Mouse (Mus musculus): ENCODE results near the gene Fut2. TPM values are rescaled to one million over a fixed set of nuclear protein-coding genes. Genes with fewer than 3 reads are reported as not detected.
A peak's percentile ranks its signal among the peaks of the same experiment; 100 is the strongest.

The Fut2 gene
- polyA plus RNA-seq, 1 experiment from 2014 or later: not detected

GRCm38 (mm10) chr7:45712022-45712757 lies 46.0 kb upstream of the Fut2 start:
- ATAC-seq: peak; percentile 16
- peak overlapping the region; percentile 88 for H3K27ac ChIP-seq (ENCODE audit: low read depth)
- no peak overlapping the region for H3K4me2 ChIP-seq (ENCODE audit: low read depth, low read length)

GRCm38 (mm10) chr7:45711316-45712021 lies 45.3 kb upstream of the Fut2 start:
- no peak overlapping the region for H3K27ac ChIP-seq (ENCODE audit: low read depth)
- DNase-seq (no peak), ATAC-seq (no peak)
- H3K4me1 ChIP-seq (ENCODE audit: insufficient read depth): peaks cover 51% of the 10 kb centered on the region
- no peak for TF ChIP-seq EP300 (IDR thresholded peaks at IDR 0.05; ENCODE audit: low read depth)
- no peak for TF ChIP-seq CTCF (IDR thresholded peaks at IDR 0.05; ENCODE audit: low read depth)
- WGBS (ENCODE audit: insufficient replicate concordance): 89% methylated on average over 24 of the region's 24 CpGs
- H3K36me3 ChIP-seq (replicated peaks; ENCODE audit: insufficient read depth, low read length): peaks cover 36% of the 10 kb centered on the region
- no peaks in the 10 kb centered on the region for H3K9me3 ChIP-seq (ENCODE audit: low read length)
- no peak overlapping the region for H3K4me3 ChIP-seq (ENCODE audit: low read depth, low read length)
- H3K9ac ChIP-seq (replicated peaks): no peak overlapping the region
- H3K27me3 ChIP-seq (ENCODE audit: insufficient read depth, low read length): no peaks in the 10 kb centered on the region
- no peak overlapping the region for H3K4me2 ChIP-seq (ENCODE audit: low read depth, low read length)

More at GRCm38 (mm10) chr7:45712022-45712757, 46.0 kb upstream of the Fut2 start:
- Histone ChIP-seq H3K9me3 (ENCODE audit: low read length) (no peaks in the 10 kb centered on the region), H3K9ac (replicated peaks) (no peak overlapping the region), H3K4me3 (ENCODE audit: low read depth, low read length) (no peak overlapping the region), H3K36me3 (replicated peaks; ENCODE audit: insufficient read depth, low read length) (peaks cover 36% of the 10 kb centered on the region), H3K27me3 (ENCODE audit: insufficient read depth, low read length) (no peaks in the 10 kb centered on the region), H3K4me1 (ENCODE audit: insufficient read depth) (peaks cover 51% of the 10 kb centered on the region)
- WGBS (ENCODE audit: insufficient replicate concordance): 85% methylated on average over 21 of the region's 21 CpGs
- TF ChIP-seq CTCF (IDR thresholded peaks at IDR 0.05; ENCODE audit: low read depth) (no peak), EP300 (IDR thresholded peaks at IDR 0.05; ENCODE audit: low read depth) (no peak)
- peak; percentile 80 for DNase-seq

GRCm38 (mm10) chr7:45710477-45711191 lies 44.4 kb upstream of the Fut2 start:
- no peaks in the 10 kb centered on the region for H3K27me3 ChIP-seq (ENCODE audit: insufficient read depth, low read length)
- no peak overlapping the region for H3K4me2 ChIP-seq (ENCODE audit: low read depth, low read length)
- TF ChIP-seq EP300 (IDR thresholded peaks at IDR 0.05; ENCODE audit: low read depth): no peak
- TF ChIP-seq CTCF (IDR thresholded peaks at IDR 0.05; ENCODE audit: low read depth): no peak
- H3K27ac ChIP-seq (ENCODE audit: low read depth): no peak overlapping the region
- peaks cover 53% of the 10 kb centered on the region for H3K4me1 ChIP-seq (ENCODE audit: insufficient read depth)
- no peak overlapping the region for H3K4me3 ChIP-seq (ENCODE audit: low read depth, low read length)
- ATAC-seq: no peak
- H3K9ac ChIP-seq (replicated peaks): no peak overlapping the region
- DNase-seq: no peak
- H3K9me3 ChIP-seq (ENCODE audit: low read length): no peaks in the 10 kb centered on the region
- H3K36me3 ChIP-seq (replicated peaks; ENCODE audit: insufficient read depth, low read length): peaks cover 36% of the 10 kb centered on the region
- 88% methylated on average over 20 of the region's 20 CpGs for WGBS (ENCODE audit: insufficient replicate concordance)

GRCm38 (mm10) chr7:45709677-45710355 lies 43.6 kb upstream of the Fut2 start:
- H3K4me1 ChIP-seq (ENCODE audit: insufficient read depth): peaks cover 58% of the 10 kb centered on the region
- WGBS (ENCODE audit: insufficient replicate concordance): 80% methylated on average over 14 of the region's 14 CpGs
- no peak overlapping the region for H3K4me3 ChIP-seq (ENCODE audit: low read depth, low read length)
- H3K36me3 ChIP-seq (replicated peaks; ENCODE audit: insufficient read depth, low read length): peaks cover 36% of the 10 kb centered on the region
- no peak overlapping the region for H3K4me2 ChIP-seq (ENCODE audit: low read depth, low read length)
- no peak for TF ChIP-seq CTCF (IDR thresholded peaks at IDR 0.05; ENCODE audit: low read depth)
- no peak for TF ChIP-seq EP300 (IDR thresholded peaks at IDR 0.05; ENCODE audit: low read depth)
- no peaks in the 10 kb centered on the region for H3K9me3 ChIP-seq (ENCODE audit: low read length)
- ATAC-seq (no peak), DNase-seq (no peak)
- H3K27ac ChIP-seq (ENCODE audit: low read depth): no peak overlapping the region
- H3K9ac ChIP-seq (replicated peaks): no peak overlapping the region
- H3K27me3 ChIP-seq (ENCODE audit: insufficient read depth, low read length): no peaks in the 10 kb centered on the region

- Histone ChIP-seq H3K4me3 (ENCODE audit: low read depth, low read length) (no peak overlapping the region), H3K4me1 (ENCODE audit: insufficient read depth) (peaks cover 57% of the 10 kb centered on the region), H3K27ac (ENCODE audit: low read depth) (no peak overlapping the region; the same call in 1 of the 2 replicates), H3K36me3 (replicated peaks; ENCODE audit: insufficient read depth, low read length) (peaks cover 36% of the 10 kb centered on the region), H3K9ac (replicated peaks) (0 out of 2 replicates have a peak overlapping the region, but pooled peaks have one; percentile 49), H3K9me3 (ENCODE audit: low read length) (no peaks in the 10 kb centered on the region), H3K4me2 (ENCODE audit: low read depth, low read length) (no peak overlapping the region), H3K27me3 (ENCODE audit: insufficient read depth, low read length) (no peaks in the 10 kb centered on the region)
- 63% methylated on average over 6 of the region's 6 CpGs for WGBS (ENCODE audit: insufficient replicate concordance)
- no peak for TF ChIP-seq CTCF (IDR thresholded peaks at IDR 0.05; ENCODE audit: low read depth)
- TF ChIP-seq EP300 (IDR thresholded peaks at IDR 0.05; ENCODE audit: low read depth): no peak
- ATAC-seq (no peak), DNase-seq (no peak)
These were observed 42.8 kb upstream of the Fut2 start for GRCm38 (mm10) chr7:45709036-45709435.

All from liver, postnatal 0 days (tissue).